Mouse (Mus musculus): Measurements from ENCODE around the gene Plcl1. TPM values are rescaled to one million over a fixed set of nuclear protein-coding genes. Genes with fewer than 3 reads are reported as not detected.

The Plcl1 gene
- total RNA-seq, 2 experiments from 2014 or later: 32.0 to 34.7 TPM

GRCm38 (mm10) chr1:55605956-55606355 is 200.2 kb downstream of the Plcl1 start:
- Histone ChIP-seq H3K27ac (no peak overlapping the region), H3K4me3 (no peak overlapping the region)
- DNase-seq (ENCODE audit: low spot score in 2 of 2): no peak
- no peak for TF ChIP-seq CTCF (conservative IDR thresholded peaks at IDR 0.05)

GRCm38 (mm10) chr1:55606405-55606804 is 200.7 kb downstream of the Plcl1 start:
- no peak overlapping the region for H3K27ac ChIP-seq
- H3K4me3 ChIP-seq: no peak overlapping the region
- no peak for DNase-seq (ENCODE audit: low spot score in 2 of 2)
- TF ChIP-seq CTCF (conservative IDR thresholded peaks at IDR 0.05): no peak

- TF ChIP-seq CTCF (conservative IDR thresholded peaks at IDR 0.05): no peak
- DNase-seq (ENCODE audit: low spot score in 2 of 2): no peak
- no peak overlapping the region for H3K27ac ChIP-seq
- H3K4me3 ChIP-seq: no peak overlapping the region
Observed at GRCm38 (mm10) chr1:55612759-55613328, 207.1 kb downstream of the Plcl1 start.

- Histone ChIP-seq H3K27ac (peak overlapping the region; percentile 77), H3K4me3 (no peak overlapping the region)
- DNase-seq (ENCODE audit: low spot score in 2 of 2): no peak
- TF ChIP-seq CTCF (conservative IDR thresholded peaks at IDR 0.05): no peak
Observed at GRCm38 (mm10) chr1:55617857-55618256, 212.1 kb downstream of the Plcl1 start.

GRCm38 (mm10) chr1:55618617-55619286 is 213.0 kb downstream of the Plcl1 start:
- peak; percentile 40 to 44 for DNase-seq (ENCODE audit: low spot score in 2 of 2)
- Histone ChIP-seq H3K27ac (peak overlapping the region; percentile 77), H3K4me3 (no peak overlapping the region)
- peak; percentile 41 for TF ChIP-seq CTCF (conservative IDR thresholded peaks at IDR 0.05)

GRCm38 (mm10) chr1:55631496-55631895 is 225.8 kb downstream of the Plcl1 start:
- no peak for TF ChIP-seq CTCF (conservative IDR thresholded peaks at IDR 0.05)
- Histone ChIP-seq H3K4me3 (no peak overlapping the region), H3K27ac (no peak overlapping the region)
- DNase-seq (ENCODE audit: low spot score in 2 of 2): no peak

- no peak for DNase-seq (ENCODE audit: low spot score in 2 of 2)
- no peak overlapping the region for H3K4me3 ChIP-seq
- no peak for TF ChIP-seq CTCF (conservative IDR thresholded peaks at IDR 0.05)
- H3K27ac ChIP-seq: no peak overlapping the region
Observed at GRCm38 (mm10) chr1:55632024-55632423, 226.3 kb downstream of the Plcl1 start.

DNA sequence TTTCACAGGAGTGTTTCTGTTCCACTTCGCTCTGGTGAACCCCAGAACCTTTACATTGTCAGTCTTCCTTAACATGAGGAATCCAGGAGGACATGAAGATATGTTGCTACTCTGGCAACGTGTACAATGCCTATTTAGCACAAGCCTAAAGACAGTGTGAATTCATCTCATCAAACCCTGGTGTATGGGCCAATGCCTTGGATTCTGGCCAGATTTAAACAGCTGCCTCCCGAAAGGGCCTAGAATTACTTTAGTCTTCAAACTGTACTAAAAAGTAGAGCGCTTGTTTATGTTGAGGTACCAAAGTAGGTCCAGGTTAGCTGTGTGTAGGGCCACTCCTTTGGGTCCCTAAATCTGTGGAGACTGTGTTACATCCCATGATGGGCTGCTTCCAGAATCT is 227.6 kb downstream of the Plcl1 start:
- Histone ChIP-seq H3K4me3 (no peak overlapping the region), H3K27ac (no peak overlapping the region)
- no peak for TF ChIP-seq CTCF (conservative IDR thresholded peaks at IDR 0.05)
- no peak for DNase-seq (ENCODE audit: low spot score in 2 of 2)

DNA sequence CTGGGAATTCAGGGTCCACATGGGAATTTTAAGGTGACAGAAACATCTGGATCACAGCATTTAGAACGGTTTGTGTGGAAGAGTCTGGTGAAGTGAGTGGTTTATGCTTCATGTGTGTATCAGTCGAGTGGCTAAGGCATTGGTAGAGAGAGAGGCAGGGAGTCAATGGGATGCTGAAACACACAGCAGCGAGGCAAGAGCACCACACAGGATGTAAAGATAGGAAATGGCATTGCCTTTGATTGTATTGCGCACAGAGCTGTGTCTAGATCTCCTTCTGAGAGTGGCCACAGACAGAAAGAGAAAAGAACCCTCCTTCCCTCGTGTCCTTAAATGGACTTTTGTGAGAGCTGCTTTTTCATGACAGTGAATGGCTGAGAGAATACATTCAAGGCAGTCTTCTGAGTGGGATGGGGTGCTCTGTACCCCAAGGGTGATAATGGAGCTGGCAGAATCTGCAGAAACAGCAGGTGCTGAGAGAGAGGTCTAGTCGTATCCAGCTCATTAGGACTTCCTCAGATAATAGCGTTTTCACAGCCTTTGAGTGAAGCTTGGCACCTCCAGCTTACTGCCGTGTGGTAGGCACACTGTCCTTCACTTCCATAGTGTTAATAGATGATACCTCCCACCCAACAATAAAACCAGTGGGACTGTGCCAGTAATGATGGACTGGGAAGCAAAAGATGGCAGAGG is 253.9 kb downstream of the Plcl1 start:
- Histone ChIP-seq H3K4me3 (no peak overlapping the region), H3K27ac (no peak overlapping the region)
- DNase-seq (ENCODE audit: low spot score in 2 of 2): no peak
- no peak for TF ChIP-seq CTCF (conservative IDR thresholded peaks at IDR 0.05)

DNA sequence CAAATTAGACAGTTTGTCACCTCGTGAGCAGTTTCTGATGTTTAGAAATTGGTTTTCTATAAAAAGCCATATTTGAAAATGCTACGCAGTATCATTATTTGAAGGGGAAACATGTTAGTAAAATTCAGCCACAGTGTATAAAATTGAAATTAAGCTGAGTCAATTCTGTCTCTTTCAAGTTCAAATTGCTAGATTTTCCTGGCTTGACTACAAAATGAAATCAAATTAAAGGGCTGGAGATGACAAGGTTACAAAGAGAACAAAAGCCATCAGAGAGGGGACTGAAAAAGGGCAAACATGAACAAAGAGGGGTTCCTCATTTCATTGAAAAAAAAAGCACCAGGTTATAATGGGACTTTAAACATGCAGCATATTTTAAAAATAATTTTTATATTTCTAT is 255.7 kb downstream of the Plcl1 start:
- DNase-seq (ENCODE audit: low spot score in 2 of 2): no peak
- Histone ChIP-seq H3K27ac (no peak overlapping the region), H3K4me3 (no peak overlapping the region)

DNA sequence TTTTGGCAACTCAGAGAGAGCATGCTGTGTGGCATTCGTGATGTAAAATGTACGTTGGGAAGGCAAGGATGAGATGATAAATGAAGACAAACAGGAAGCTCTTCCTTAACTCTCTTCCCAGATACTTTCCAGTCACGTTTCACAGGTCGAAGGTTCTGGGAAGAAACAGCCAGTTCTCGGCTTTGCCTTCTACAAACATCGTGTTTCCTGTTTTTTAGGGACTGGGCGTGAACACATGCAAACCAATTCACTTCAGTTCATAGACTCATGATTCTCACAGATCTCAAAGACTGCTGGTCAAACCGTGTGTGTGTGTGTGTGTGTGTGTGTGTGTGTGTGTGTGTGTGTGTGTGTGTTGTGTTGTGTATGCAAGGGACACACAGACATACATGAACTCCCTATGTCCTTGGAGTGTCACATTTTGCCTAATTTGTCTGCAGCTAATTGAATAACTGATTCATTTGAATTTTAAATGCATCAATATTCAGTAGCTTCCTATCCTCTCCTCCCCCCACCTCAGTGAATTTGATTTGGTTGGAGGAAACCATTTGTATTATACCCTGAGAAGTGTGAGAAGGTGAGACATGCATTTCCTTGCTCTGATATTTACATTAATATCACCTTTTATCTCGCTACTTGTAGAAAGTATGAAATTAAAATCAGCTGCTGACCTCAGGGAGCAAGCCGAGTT is 259.6 kb downstream of the Plcl1 start:
- peak overlapping the region; percentile 40 for H3K4me3 ChIP-seq
- DNase-seq (ENCODE audit: low spot score in 2 of 2): no peak
- peak overlapping the region; percentile 75 for H3K27ac ChIP-seq
- no peak for TF ChIP-seq CTCF (conservative IDR thresholded peaks at IDR 0.05)

More for the DNA sequence above, 255.7 kb downstream of the Plcl1 start:
- TF ChIP-seq CTCF (conservative IDR thresholded peaks at IDR 0.05): no peak

DNA sequence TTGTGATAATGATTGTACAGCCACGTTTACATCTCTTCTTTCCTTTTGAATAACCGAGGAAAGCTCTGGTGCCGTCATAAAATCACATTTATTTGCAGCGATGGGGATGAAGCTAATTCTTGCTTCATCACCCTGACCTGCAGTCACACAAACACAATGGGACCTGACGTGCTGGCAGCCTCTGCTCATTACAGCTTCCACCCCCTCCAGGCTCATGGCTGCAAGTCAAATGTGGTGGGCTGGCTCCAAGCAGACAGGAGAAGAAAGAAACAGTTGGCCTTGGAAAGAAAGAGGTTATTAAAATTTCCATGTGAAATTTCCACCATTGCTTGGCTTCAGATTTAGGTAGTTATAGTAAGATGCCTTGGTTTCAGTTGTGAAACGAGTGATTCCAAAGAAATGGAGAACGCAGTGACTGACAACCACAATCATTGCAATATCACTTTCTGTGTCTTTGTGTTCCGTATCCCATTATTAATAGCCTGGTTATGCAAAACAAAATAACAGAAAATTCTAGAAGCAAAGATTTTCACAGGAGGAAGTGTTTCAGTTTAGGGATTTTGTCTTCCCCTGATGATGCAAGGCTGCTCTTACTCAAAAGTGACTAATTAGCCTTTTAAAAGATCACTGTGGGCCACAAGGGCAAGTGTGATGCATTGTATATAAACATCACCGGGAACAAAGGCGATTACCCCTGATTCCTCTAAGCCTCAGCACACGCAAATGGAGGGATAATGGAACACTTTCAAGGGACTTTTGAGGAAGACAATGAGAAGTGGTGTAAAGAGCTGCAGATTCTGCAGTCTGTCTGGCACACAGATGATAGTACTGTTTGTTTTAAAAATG is 260.3 kb downstream of the Plcl1 start:
- Histone ChIP-seq H3K27ac (peak overlapping the region; percentile 75), H3K4me3 (peak overlapping the region; percentile 40)
- DNase-seq (ENCODE audit: low spot score in 2 of 2): peak; percentile 53 to 57
- TF ChIP-seq CTCF (conservative IDR thresholded peaks at IDR 0.05): peak; percentile 26; the same call in 1 of the 2 replicates
